Mouse (Mus musculus): ENCODE measurements around the gene Slc6a21. TPM values are rescaled to one million over a fixed set of nuclear protein-coding genes. Genes with fewer than 3 reads are reported as not detected.
"Not testable (repeated sequence)": the region's sequence is repeated elsewhere in the genome, so short reads cannot be mapped to it uniquely, and the experiment has no call there.

Gene Slc6a21
- polyA plus RNA-seq, 1 experiment, result not detected

DNA sequence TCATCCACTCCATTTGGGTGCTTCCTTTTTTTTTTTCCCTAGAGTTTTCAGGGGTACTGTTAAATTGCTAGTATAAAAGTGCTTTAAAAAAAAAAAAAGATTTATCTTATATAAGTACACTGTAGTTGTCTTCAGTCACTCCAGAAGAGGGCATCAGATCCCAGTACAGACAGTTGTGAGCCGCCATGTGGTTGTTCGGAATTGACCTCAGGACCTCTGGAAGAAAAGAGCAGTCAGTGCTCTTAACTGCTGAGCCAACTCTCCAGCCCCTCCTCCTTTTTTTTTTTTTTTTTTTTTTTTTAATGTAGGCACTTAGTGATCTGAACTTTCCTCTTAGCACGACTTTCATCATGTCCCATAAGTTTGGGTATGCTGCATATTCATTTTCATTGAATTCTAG is 29.6 kb upstream of the Slc6a21 start:
- Histone ChIP-seq H3K36me3 (ENCODE audit: control insufficient read depth) (no peaks in the 10 kb centered on the region), H3K9me3 (ENCODE audit: control insufficient read depth, low read length) (no peaks in the 10 kb centered on the region), H3K4me1 (ENCODE audit: control insufficient read depth) (no peaks in the 10 kb centered on the region), H3K4me3 (replicated peaks) (no peak overlapping the region), H3K27me3 (ENCODE audit: control insufficient read depth) (no peaks in the 10 kb centered on the region)
- no peak for TF ChIP-seq TAL1 (IDR thresholded peaks at IDR 0.05; ENCODE audit: low read length)
- no peak for TF ChIP-seq GATA1 (IDR thresholded peaks at IDR 0.05; ENCODE audit: low read length)

DNA sequence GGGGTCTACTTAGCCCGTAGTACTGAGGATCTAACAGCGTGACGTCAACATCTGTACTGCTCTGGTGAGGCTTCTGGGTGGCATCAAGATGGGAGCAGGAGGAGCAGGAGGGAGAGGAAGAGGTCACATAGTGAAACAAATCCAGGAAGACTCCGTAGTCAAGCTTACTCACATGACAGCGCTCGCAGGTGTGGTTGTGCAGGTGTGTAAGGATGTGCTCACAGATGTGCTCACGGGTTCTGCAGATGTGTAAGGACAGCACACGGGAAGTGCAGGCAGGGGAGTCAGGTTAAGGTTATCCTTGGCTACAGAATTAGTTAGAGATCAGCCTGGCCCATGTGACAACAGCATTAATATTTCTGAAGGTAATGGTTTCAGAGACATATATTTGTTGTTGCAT is 23.5 kb upstream of the Slc6a21 start:
- TF ChIP-seq TAL1 (IDR thresholded peaks at IDR 0.05; ENCODE audit: low read length), result no peak
- no peak for TF ChIP-seq GATA1 (IDR thresholded peaks at IDR 0.05; ENCODE audit: low read length)
- Histone ChIP-seq H3K4me3 (replicated peaks) (no peak overlapping the region), H3K9me3 (ENCODE audit: control insufficient read depth, low read length) (no peaks in the 10 kb centered on the region), H3K36me3 (ENCODE audit: control insufficient read depth) (no peaks in the 10 kb centered on the region), H3K27me3 (ENCODE audit: control insufficient read depth) (no peaks in the 10 kb centered on the region; the same call in none of the 2 replicates), H3K4me1 (ENCODE audit: control insufficient read depth) (no peaks in the 10 kb centered on the region)

DNA sequence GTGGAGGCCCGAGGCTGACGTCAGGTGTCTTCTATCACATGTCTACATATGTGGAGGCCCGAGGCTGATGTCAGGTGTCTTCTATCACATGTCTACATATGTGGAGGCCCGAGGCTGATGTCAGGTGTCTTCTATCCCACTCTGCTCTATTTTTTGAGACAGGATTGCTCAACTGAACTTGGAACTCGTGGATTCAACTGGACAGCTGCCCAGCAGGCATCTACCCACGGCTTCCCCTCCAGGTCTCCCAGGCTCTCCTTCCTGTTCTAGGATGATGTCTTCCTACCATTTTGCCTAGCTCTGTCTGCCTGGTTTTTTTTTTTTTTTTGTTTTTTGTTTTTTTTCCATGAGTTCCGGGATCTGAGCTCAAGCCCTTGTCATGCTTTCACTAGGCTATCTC is 21.5 kb upstream of the Slc6a21 start:
- not testable (repeated sequence) for H3K4me3 ChIP-seq (replicated peaks); H3K36me3 ChIP-seq (ENCODE audit: control insufficient read depth); H3K4me1 ChIP-seq (ENCODE audit: control insufficient read depth); H3K9me3 ChIP-seq (ENCODE audit: control insufficient read depth, low read length); H3K27me3 ChIP-seq (ENCODE audit: control insufficient read depth)

DNA sequence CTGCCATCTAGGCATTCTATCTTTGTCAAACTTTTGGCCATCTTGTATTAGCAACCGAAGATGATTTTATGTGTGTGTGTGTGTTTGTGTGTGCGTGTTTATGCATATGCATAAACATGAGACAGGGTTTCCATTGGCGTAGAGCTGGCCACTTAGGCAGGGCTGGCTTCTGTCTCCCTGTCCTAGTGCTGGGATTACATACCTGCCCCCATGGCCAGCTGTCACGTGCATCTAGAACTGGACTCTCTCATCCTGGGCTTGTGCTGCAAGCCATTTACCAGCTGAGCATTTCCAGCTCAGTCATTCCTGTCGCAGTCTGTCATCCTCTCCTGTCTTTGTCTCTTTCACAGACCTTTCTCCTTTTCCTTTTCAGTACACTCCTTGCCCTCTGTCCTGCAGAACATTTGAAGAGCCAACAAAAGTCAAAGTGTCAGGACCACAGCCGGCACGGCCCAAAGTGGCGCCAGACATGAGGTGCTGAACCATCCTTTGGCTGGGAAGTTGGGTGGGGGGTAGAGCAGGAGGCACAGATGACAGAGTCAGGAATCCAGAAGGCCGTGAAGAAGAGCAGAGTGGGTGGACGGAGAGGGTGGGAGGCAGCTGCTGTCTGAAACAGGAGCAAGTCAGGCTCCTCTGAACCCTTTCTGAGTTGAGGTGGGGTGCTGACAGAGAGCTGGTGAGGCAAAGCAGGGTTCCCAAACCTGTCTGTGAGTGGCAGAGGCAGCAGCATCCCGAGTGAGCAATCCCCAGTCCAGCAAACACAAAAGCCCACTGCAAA is 20.1 kb upstream of the Slc6a21 start:
- no peaks in the 10 kb centered on the region for H3K36me3 ChIP-seq (ENCODE audit: control insufficient read depth)
- TF ChIP-seq TAL1 (IDR thresholded peaks at IDR 0.05; ENCODE audit: low read length), result no peak
- no peak for TF ChIP-seq GATA1 (IDR thresholded peaks at IDR 0.05; ENCODE audit: low read length)
- H3K4me1 ChIP-seq (ENCODE audit: control insufficient read depth), result no peaks in the 10 kb centered on the region
- no peaks in the 10 kb centered on the region; the same call in none of the 2 replicates for H3K27me3 ChIP-seq (ENCODE audit: control insufficient read depth)
- no peaks in the 10 kb centered on the region for H3K9me3 ChIP-seq (ENCODE audit: control insufficient read depth, low read length)
- no peak overlapping the region for H3K4me3 ChIP-seq (replicated peaks)

DNA sequence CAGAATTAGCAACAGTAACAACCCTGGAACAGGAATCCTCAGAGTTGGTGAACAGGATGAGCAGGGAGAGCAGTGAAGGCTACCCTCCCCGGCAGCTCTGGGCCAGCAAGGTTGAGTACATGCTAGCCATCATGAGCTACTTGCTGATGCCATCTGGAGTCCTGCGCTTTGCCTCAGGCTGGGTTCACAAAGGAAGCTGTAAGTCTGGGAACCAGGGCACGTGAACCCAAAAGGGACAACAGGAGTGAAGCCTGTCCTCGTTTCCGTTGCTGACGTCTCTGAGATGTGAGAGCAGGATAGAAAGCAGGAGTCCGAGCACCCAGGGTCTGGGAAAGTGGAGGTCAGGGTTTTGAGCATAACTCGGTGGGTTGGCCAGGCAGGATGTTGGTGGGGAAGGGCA is 18.0 kb upstream of the Slc6a21 start:
- TF ChIP-seq TAL1 (IDR thresholded peaks at IDR 0.05; ENCODE audit: low read length), result no peak
- TF ChIP-seq GATA1 (IDR thresholded peaks at IDR 0.05; ENCODE audit: low read length), result no peak
- H3K4me1 ChIP-seq (ENCODE audit: control insufficient read depth), result no peaks in the 10 kb centered on the region
- H3K36me3 ChIP-seq (ENCODE audit: control insufficient read depth), result no peaks in the 10 kb centered on the region
- no peaks in the 10 kb centered on the region for H3K9me3 ChIP-seq (ENCODE audit: control insufficient read depth, low read length)
- H3K27me3 ChIP-seq (ENCODE audit: control insufficient read depth), result no peaks in the 10 kb centered on the region; the same call in none of the 2 replicates
- H3K4me3 ChIP-seq (replicated peaks), result no peak overlapping the region

DNA sequence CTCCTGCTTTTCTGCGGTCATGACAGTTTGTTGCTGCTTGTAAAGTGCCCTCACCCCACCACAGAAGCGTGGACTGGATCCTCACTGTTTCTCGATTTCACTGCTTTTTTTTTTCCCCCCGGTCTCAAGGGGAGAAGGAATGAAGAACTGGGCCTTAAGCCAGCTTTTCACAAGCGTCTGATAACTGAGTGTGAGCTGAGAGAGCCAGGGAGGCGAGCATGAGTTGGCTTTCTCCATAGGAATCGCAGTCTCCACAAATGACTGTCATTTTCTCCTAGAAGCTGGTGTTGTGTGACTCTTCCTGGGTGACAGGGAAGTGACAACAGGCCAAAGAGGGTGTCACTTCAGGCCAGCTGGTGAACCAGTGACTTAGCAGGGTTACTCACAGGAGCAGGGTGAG is 15.0 kb upstream of the Slc6a21 start:
- H3K36me3 ChIP-seq (ENCODE audit: control insufficient read depth), result no peaks in the 10 kb centered on the region
- no peaks in the 10 kb centered on the region for H3K4me1 ChIP-seq (ENCODE audit: control insufficient read depth)
- no peaks in the 10 kb centered on the region for H3K9me3 ChIP-seq (ENCODE audit: control insufficient read depth, low read length)
- no peak for TF ChIP-seq TAL1 (IDR thresholded peaks at IDR 0.05; ENCODE audit: low read length)
- TF ChIP-seq GATA1 (IDR thresholded peaks at IDR 0.05; ENCODE audit: low read length), result no peak
- no peaks in the 10 kb centered on the region; the same call in none of the 2 replicates for H3K27me3 ChIP-seq (ENCODE audit: control insufficient read depth)
- H3K4me3 ChIP-seq (replicated peaks), result no peak overlapping the region

DNA sequence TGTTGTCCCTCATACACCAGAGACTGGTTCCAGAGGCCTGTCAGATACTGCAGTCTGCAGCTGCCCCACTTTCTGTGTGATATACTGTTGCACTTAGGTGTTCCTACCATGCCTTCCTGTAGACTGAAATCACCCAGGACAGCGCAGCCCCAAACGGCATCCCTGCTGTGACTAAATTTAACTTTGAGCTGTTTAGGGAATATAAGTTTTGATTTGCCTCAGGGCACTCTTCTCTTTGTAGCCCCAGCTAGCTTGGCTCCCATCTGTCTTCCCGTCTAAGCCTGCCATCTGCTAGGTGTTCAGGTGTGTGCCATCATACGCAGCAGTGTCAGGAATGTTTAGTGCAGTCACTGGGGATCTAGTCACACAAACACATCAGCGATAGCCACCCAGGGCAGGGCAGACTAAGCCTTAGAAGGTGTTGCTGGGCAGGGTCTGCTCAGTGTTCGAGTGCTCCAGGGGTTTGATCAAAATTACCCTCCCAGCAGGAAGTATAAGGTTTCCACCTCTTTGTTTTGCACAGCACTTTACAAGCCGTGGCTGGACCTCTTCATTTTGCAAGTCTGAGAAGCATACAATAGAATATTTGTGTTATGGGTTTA is 14.2 kb upstream of the Slc6a21 start:
- H3K27me3 ChIP-seq (ENCODE audit: control insufficient read depth), result peaks cover 4% of the 10 kb centered on the region
- no peak for TF ChIP-seq TAL1 (IDR thresholded peaks at IDR 0.05; ENCODE audit: low read length)
- no peak for TF ChIP-seq GATA1 (IDR thresholded peaks at IDR 0.05; ENCODE audit: low read length)
- H3K36me3 ChIP-seq (ENCODE audit: control insufficient read depth), result no peaks in the 10 kb centered on the region
- no peaks in the 10 kb centered on the region for H3K4me1 ChIP-seq (ENCODE audit: control insufficient read depth)
- no peaks in the 10 kb centered on the region for H3K9me3 ChIP-seq (ENCODE audit: control insufficient read depth, low read length)
- H3K4me3 ChIP-seq (replicated peaks), result no peak overlapping the region

DNA sequence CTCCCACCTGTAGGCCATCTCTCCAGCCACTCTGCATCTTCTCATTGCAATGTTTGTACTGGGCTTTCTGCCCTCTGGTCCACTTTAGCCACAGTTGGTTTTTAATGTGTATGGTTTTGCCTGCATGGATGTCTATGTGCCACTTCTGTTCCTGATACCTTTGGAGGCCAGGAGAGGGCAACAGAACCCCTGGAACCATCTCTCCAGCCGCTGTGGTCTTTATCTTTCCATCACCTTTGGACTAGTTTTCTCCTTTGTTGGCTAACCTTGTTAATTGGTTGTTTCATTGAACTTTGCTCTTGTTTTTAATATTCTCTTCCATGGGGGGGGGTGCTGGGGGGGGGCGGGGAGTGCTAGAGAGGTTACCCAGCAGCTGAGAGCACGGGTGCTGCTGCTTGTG is 13.0 kb upstream of the Slc6a21 start:
- Histone ChIP-seq H3K4me3 (replicated peaks) (no peak overlapping the region), H3K36me3 (ENCODE audit: control insufficient read depth) (no peaks in the 10 kb centered on the region), H3K4me1 (ENCODE audit: control insufficient read depth) (no peaks in the 10 kb centered on the region), H3K27me3 (ENCODE audit: control insufficient read depth) (peaks cover 4% of the 10 kb centered on the region), H3K9me3 (ENCODE audit: control insufficient read depth, low read length) (no peaks in the 10 kb centered on the region)
- TF ChIP-seq TAL1 (IDR thresholded peaks at IDR 0.05; ENCODE audit: low read length) (no peak), GATA1 (IDR thresholded peaks at IDR 0.05; ENCODE audit: low read length) (no peak)

DNA sequence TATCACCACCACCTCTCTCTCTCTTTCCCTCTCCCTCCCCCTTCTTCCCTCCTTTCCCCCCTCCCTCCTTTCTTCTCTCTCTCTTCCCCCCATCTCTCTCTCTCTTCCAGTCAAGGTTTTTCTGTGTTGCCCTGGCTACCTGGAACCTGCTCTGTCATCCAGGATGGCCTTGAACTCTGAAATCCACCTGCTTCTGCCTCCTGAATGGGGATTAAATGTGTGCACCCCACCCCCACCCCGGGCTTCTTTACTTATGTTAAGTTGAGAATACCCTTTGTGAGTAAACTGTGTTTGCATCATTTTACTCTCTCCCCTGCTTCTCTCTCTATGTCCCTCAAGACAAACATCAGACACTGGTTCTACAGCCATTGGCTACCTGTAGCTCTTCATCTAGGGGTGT is 11.8 kb upstream of the Slc6a21 start:
- Histone ChIP-seq H3K4me3 (replicated peaks) (no peak overlapping the region), H3K4me1 (ENCODE audit: control insufficient read depth) (no peaks in the 10 kb centered on the region), H3K9me3 (ENCODE audit: control insufficient read depth, low read length) (no peaks in the 10 kb centered on the region), H3K27me3 (ENCODE audit: control insufficient read depth) (peaks cover 4% of the 10 kb centered on the region), H3K36me3 (ENCODE audit: control insufficient read depth) (no peaks in the 10 kb centered on the region)
- no peak for TF ChIP-seq TAL1 (IDR thresholded peaks at IDR 0.05; ENCODE audit: low read length)
